8 mouse cellular contexts compared by ENCODE assay signal in the genomic region with DNA sequence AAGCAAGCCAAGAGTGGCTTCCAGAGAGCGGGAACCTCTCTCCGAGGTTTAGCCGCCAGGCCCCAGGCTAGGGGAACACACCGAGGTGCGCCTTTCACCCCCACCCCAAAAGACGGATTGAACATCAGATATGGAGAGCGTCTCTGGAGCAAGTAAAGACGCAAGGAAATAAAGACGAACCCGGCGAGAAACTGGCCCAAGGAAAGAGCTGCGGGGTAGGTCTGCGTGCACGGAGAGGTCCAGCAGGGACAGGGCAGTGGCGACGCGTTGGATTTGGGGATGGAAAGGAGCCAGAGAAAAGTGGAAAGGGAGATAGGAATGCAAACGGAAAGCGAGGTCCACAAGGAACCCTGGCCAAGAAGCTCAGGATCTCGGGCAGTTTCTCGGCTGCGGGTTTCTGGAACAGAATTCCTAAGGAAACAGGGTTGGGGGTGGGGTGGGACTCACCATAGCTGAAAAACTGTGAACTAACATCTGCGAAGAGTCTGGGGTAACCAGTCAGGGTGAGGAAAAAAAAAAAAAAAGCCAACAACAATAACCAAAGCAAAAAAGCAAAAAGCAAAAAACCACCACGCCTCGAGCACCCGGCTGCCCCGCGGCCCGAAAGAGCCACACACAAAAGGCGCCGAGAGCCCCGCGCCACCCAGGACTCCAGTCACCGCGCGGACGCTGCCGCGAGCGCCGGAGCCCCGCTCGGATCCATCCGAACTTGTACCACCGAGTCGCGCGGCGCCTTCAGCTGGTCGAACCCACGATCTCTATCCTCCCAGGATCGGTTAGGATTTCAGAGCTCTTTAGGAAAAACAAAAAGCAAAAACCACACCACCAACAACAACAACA. TPM values are rescaled to one million over a fixed set of nuclear protein-coding genes. Genes with fewer than 3 reads are reported as not detected.
A peak's percentile ranks its signal among the peaks of the same experiment; 100 is the strongest.
DNase-seq lines count a peak whose midpoint lies in the region; ATAC-seq and TF ChIP-seq lines count a peak whose summit lies in the region.

No protein-coding gene starts in this region.

- peak overlapping the region; percentile 76 for H3K4me2 ChIP-seq in lung, embryonic 14.5 days
- H3K4me2 ChIP-seq in embryonic facial prominence, embryonic 13.5 days: peak overlapping the region; percentile 67
- H3K4me2 ChIP-seq in neural tube, embryonic 14.5 days (ENCODE audit: low read depth, low read length): peak overlapping the region; percentile 55

- no peak for ATAC-seq in lung, embryonic 14.5 days (ENCODE audit: insufficient read depth)
- ATAC-seq in embryonic facial prominence, embryonic 13.5 days (ENCODE audit: insufficient number of reproducible peaks, insufficient read depth, low FRiP score, low TSS enrichment, low read depth): no peak
- no peak for ATAC-seq in neural tube, embryonic 14.5 days (ENCODE audit: low read depth)
- no peak for ATAC-seq in monocyte, adult 5-6 weeks (replicated peaks; ENCODE audit: insufficient number of reproducible peaks, low FRiP score, low TSS enrichment, poor library complexity, severe bottlenecking)

- no peak overlapping the region for H3K27ac ChIP-seq in lung, embryonic 14.5 days (ENCODE audit: low read depth)
- peak overlapping the region; percentile 98 for H3K27ac ChIP-seq in embryonic facial prominence, embryonic 13.5 days
- peak overlapping the region; percentile 89 for H3K27ac ChIP-seq in neural tube, embryonic 14.5 days (ENCODE audit: low read depth, low read length)

- H3K27me3 ChIP-seq in lung, embryonic 14.5 days (ENCODE audit: insufficient read depth, low read length): peaks cover 92% of the 10 kb centered on the region
- peaks cover 49% of the 10 kb centered on the region for H3K27me3 ChIP-seq in embryonic facial prominence, embryonic 13.5 days
- peaks cover 8% of the 10 kb centered on the region for H3K27me3 ChIP-seq in neural tube, embryonic 14.5 days (ENCODE audit: control insufficient read depth, insufficient read depth, low read length)

- peak overlapping the region; percentile 48 for H3K4me3 ChIP-seq in lung, embryonic 14.5 days (ENCODE audit: low read depth, low read length)
- H3K4me3 ChIP-seq in embryonic facial prominence, embryonic 13.5 days: peak overlapping the region; percentile 67
- H3K4me3 ChIP-seq in neural tube, embryonic 14.5 days (ENCODE audit: low read depth, low read length): peak overlapping the region; percentile 46

- no peaks in the 10 kb centered on the region for H3K4me1 ChIP-seq in lung, embryonic 14.5 days (ENCODE audit: insufficient read depth)
- peaks cover 13% of the 10 kb centered on the region; the same call in 1 of the 2 replicates for H3K4me1 ChIP-seq in embryonic facial prominence, embryonic 13.5 days
- H3K4me1 ChIP-seq in neural tube, embryonic 14.5 days (ENCODE audit: control insufficient read depth, insufficient read depth, low read length): no peaks in the 10 kb centered on the region

- WGBS in lung, embryonic 14.5 days: under 1% methylated on average over 52 of the region's 52 CpGs
- under 1% methylated on average over 52 of the region's 52 CpGs for WGBS in embryonic facial prominence, embryonic 13.5 days
- WGBS in neural tube, embryonic 14.5 days: under 1% methylated on average over 52 of the region's 52 CpGs

- TF ChIP-seq CTCF in lung, embryonic 14.5 days (IDR thresholded peaks at IDR 0.05; ENCODE audit: low read depth): no peak

- DNase-seq in lung, embryonic 14.5 days: no peak
- DNase-seq in lung, postnatal 14 days: no peak
- DNase-seq in induced T-regulatory cell, adult 2 months (ENCODE audit: low read depth): peak; percentile 61
- DNase-seq in right cerebral cortex, postnatal 25 days: no peak
- no peak for DNase-seq in lung, adult 18-20 months

- no peaks in the 10 kb centered on the region for H3K9me3 ChIP-seq in lung, embryonic 14.5 days (ENCODE audit: low read depth, low read length)
- H3K9me3 ChIP-seq in embryonic facial prominence, embryonic 13.5 days: no peaks in the 10 kb centered on the region
- H3K9me3 ChIP-seq in neural tube, embryonic 14.5 days (ENCODE audit: control insufficient read depth, low read length): no peaks in the 10 kb centered on the region

- H3K36me3 ChIP-seq in lung, embryonic 14.5 days (ENCODE audit: insufficient read depth): no peaks in the 10 kb centered on the region
- H3K36me3 ChIP-seq in embryonic facial prominence, embryonic 13.5 days: no peaks in the 10 kb centered on the region
- no peaks in the 10 kb centered on the region for H3K36me3 ChIP-seq in neural tube, embryonic 14.5 days (ENCODE audit: control insufficient read depth, insufficient read depth, low read length)

- H3K9ac ChIP-seq in lung, embryonic 14.5 days: no peak overlapping the region; the same call in 1 of the 2 replicates
- peak overlapping the region; percentile 96 for H3K9ac ChIP-seq in embryonic facial prominence, embryonic 13.5 days
- H3K9ac ChIP-seq in neural tube, embryonic 14.5 days (replicated peaks; ENCODE audit: low read depth, low read length): peak overlapping the region; percentile 71

RNA-seq across cellular contexts. Expression of a gene that starts 8.4 kb away (rescaled TPM):
- polyA plus RNA-seq in lung, embryonic 14.5 days (2014; fragmentation: Nextera tagmentation; extraction: Ambion mirVana): 0.11 and 0.19 TPM in 2 replicates
- 17.5 and 20.5 TPM in 2 replicates for polyA plus RNA-seq in embryonic facial prominence, embryonic 13.5 days (2015; fragmentation: Nextera tagmentation; extraction: Ambion mirVana)
- polyA plus RNA-seq in neural tube, embryonic 14.5 days (2014; fragmentation: Nextera tagmentation; extraction: Ambion mirVana): 7.3 and 9.1 TPM in 2 replicates
- 0.10 to 0.57 TPM in 2 of 3 replicates, not detected in the other for total RNA-seq in monocyte, adult 5-6 weeks (2017)
